In genomic region chr9:70655764-70656129, GRCm38 (mm10) we compare ENCODE assay signal across 8 mouse cellular contexts. TPM values are rescaled to one million over a fixed set of nuclear protein-coding genes. Genes with fewer than 3 reads are reported as not detected.
DNase-seq lines count a peak whose midpoint lies in the region; ATAC-seq and TF ChIP-seq lines count a peak whose summit lies in the region.

No protein-coding gene starts in this region.

- H3K36me3 ChIP-seq in liver, adult 2 months (ENCODE audit: control insufficient read depth, insufficient read depth, low read length), result peaks cover 1% of the 10 kb centered on the region; the same call in 1 of the 2 replicates
- no peaks in the 10 kb centered on the region for H3K36me3 ChIP-seq in intestine, embryonic 16.5 days (ENCODE audit: control insufficient read depth, insufficient read depth, low read length)
- H3K36me3 ChIP-seq in myocyte (ENCODE audit: control insufficient read depth, insufficient read depth), result no peaks in the 10 kb centered on the region

- 5% methylated on average over 2 of the region's 2 CpGs for WGBS in liver, adult 2 months
- 31% methylated on average over 2 of the region's 2 CpGs for WGBS in intestine, embryonic 16.5 days

- peaks cover 14% of the 10 kb centered on the region for H3K79me2 ChIP-seq in liver, adult 2 months (ENCODE audit: control insufficient read depth, insufficient read depth, low read length)
- peaks cover 7% of the 10 kb centered on the region for H3K79me2 ChIP-seq in myocyte (ENCODE audit: control insufficient read depth, insufficient read depth)

- peaks cover 25% of the 10 kb centered on the region for H3K4me1 ChIP-seq in liver, adult 2 months (ENCODE audit: control insufficient read depth, insufficient read depth, low read length)
- 0 out of 2 replicates have a peak, but pooled peaks cover 3% of the 10 kb centered on the region for H3K4me1 ChIP-seq in embryonic fibroblast, embryonic 13.5 days (ENCODE audit: control insufficient read depth, insufficient read depth, low read length)
- peaks cover 10% of the 10 kb centered on the region; the same call in 1 of the 2 replicates for H3K4me1 ChIP-seq in intestine, embryonic 16.5 days (ENCODE audit: control insufficient read depth, insufficient read depth, low read length)

- DNase-seq in liver, adult 2 months (ENCODE audit: extremely low read depth, low read depth, low spot score), result no peak
- DNase-seq in liver, result no peak
- DNase-seq in spleen, postnatal 36 days (ENCODE audit: low spot score in 2 of 2), result no peak
- DNase-seq in left cerebral cortex, adult 11 months (ENCODE audit: low spot score), result no peak
- DNase-seq in kidney, postnatal 4 days, result no peak

- H3K27ac ChIP-seq in liver, adult 2 months (replicated peaks; ENCODE audit: insufficient read depth, low read depth, low read length), result no peak overlapping the region
- H3K27ac ChIP-seq in embryonic fibroblast, embryonic 13.5 days (ENCODE audit: insufficient read depth, low read length), result no peak overlapping the region
- H3K27ac ChIP-seq in intestine, embryonic 16.5 days (ENCODE audit: low read length), result no peak overlapping the region

- H3K4me3 ChIP-seq in liver, adult 2 months (ENCODE audit: insufficient read depth, low read depth, low read length), result peak overlapping the region; percentile 49; the same call in 1 of the 2 replicates
- H3K4me3 ChIP-seq in embryonic fibroblast, embryonic 13.5 days (ENCODE audit: insufficient read depth, low read length), result peak overlapping the region; percentile 77; the same call in 1 of the 2 replicates
- peak overlapping the region; percentile 95 for H3K4me3 ChIP-seq in intestine, embryonic 16.5 days (ENCODE audit: low read length)
- peak overlapping the region; percentile 33 for H3K4me3 ChIP-seq in myocyte

- TF ChIP-seq POLR2A in liver, adult 2 months (IDR thresholded peaks at IDR 0.05; ENCODE audit: extremely low read depth, insufficient read depth, low read length), result no peak
- TF ChIP-seq POLR2A in embryonic fibroblast, embryonic 13.5 days (IDR thresholded peaks at IDR 0.05; ENCODE audit: low read depth, low read length), result no peak
- TF ChIP-seq POLR2A in myocyte (IDR thresholded peaks at IDR 0.05; ENCODE audit: insufficient read length, low read depth), result no peak

- H3K9ac ChIP-seq in liver, adult 2 months (ENCODE audit: low read depth, low read length), result no peak overlapping the region
- no peak overlapping the region for H3K9ac ChIP-seq in intestine, embryonic 16.5 days (ENCODE audit: low read depth, low read length)

- no peak for ATAC-seq in intestine, embryonic 16.5 days

- peak overlapping the region; percentile 97 for H3ac ChIP-seq in myocyte (ENCODE audit: control insufficient read depth, insufficient read length)

- peak overlapping the region; percentile 72 for H3K4me2 ChIP-seq in intestine, embryonic 16.5 days (ENCODE audit: low read depth, low read length)
- H3K4me2 ChIP-seq in myocyte (ENCODE audit: low read depth), result peak overlapping the region; percentile 74

- no peaks in the 10 kb centered on the region for H3K9me3 ChIP-seq in intestine, embryonic 16.5 days (ENCODE audit: control insufficient read depth, low read length)

- H3K27me3 ChIP-seq in liver, adult 2 months (ENCODE audit: control insufficient read depth, insufficient read depth, low read length), result no peaks in the 10 kb centered on the region
- no peaks in the 10 kb centered on the region for H3K27me3 ChIP-seq in intestine, embryonic 16.5 days (replicated peaks; ENCODE audit: control insufficient read depth, insufficient read depth, low read length)
- no peaks in the 10 kb centered on the region for H3K27me3 ChIP-seq in myocyte (ENCODE audit: control insufficient read depth, insufficient read depth, insufficient read length)

- no peak for TF ChIP-seq CTCF in liver, adult 2 months (IDR thresholded peaks at IDR 0.05; ENCODE audit: low read depth, low read length)
- TF ChIP-seq CTCF in embryonic fibroblast, embryonic 13.5 days (IDR thresholded peaks at IDR 0.05; ENCODE audit: borderline replicate concordance, insufficient read depth, low read length), result no peak

TF ChIP-seq in myocyte, 11 proteins besides CTCF, POLR2A, EP300 and RAD21:
- no peak for TF ChIP-seq MAX (IDR thresholded peaks at IDR 0.05; ENCODE audit: low read depth)
- no peak for TF ChIP-seq E2F4 (IDR thresholded peaks at IDR 0.05; ENCODE audit: insufficient read depth)
- TF ChIP-seq TCF12 (IDR thresholded peaks at IDR 0.05; ENCODE audit: insufficient read depth, poor library complexity, severe bottlenecking), result no peak
- no peak for TF ChIP-seq POLR2AphosphoS2 (IDR thresholded peaks at IDR 0.05; ENCODE audit: insufficient read length, low read depth)
- no peak for TF ChIP-seq CEBPB (IDR thresholded peaks at IDR 0.05; ENCODE audit: insufficient read depth, poor library complexity, severe bottlenecking)
- no peak for TF ChIP-seq MYOG (IDR thresholded peaks at IDR 0.05; ENCODE audit: control insufficient read depth in 1 of 3, insufficient read depth in 1 of 3, insufficient read length in 2 of 3, low read depth in 2 of 3)
- TF ChIP-seq SRF (IDR thresholded peaks at IDR 0.05; ENCODE audit: control insufficient read depth, insufficient read length, low read depth), result no peak
- no peak for TF ChIP-seq TCF3 (IDR thresholded peaks at IDR 0.05; ENCODE audit: insufficient read length, low read depth)
- no peak for TF ChIP-seq REST (IDR thresholded peaks at IDR 0.05; ENCODE audit: insufficient read depth, insufficient read length)
- no peak for TF ChIP-seq USF1 (IDR thresholded peaks at IDR 0.05; ENCODE audit: low read depth)
- no peak for TF ChIP-seq MYOD1 (IDR thresholded peaks at IDR 0.05; ENCODE audit: control insufficient read depth in 1 of 3, insufficient read length in 2 of 3, low read depth in 2 of 3)

RNA-seq across cellular contexts. Expression of gene Gm10642, which starts 0.3 kb away (rescaled TPM):
- total RNA-seq in liver, adult 2 months (2014; rRNA removed), result 1.7 and 1.9 TPM in 2 replicates
- 1.4 and 1.6 TPM in 2 replicates for polyA plus RNA-seq in liver, adult 2 months (2012; rRNA removed)
- not detected in 2 replicates for polyA plus RNA-seq in embryonic fibroblast, embryonic 13.5 days (2011; ENCODE audit: insufficient read length, low read depth, missing spikeins)
- 0.17 and 0.56 TPM in 2 replicates for polyA plus RNA-seq in intestine, embryonic 16.5 days (2015; fragmentation: Nextera tagmentation; extraction: Ambion mirVana)
- polyA plus RNA-seq in myocyte (2012; fragmentation: generic; extraction: Trizol), result 0.48 TPM

RNA-seq across cellular contexts. Expression of gene Mindy2, which starts 1.2 kb away (rescaled TPM):
- total RNA-seq in liver, adult 2 months (2014; rRNA removed), result 17.2 and 18.2 TPM in 2 replicates
- 2.5 and 3.0 TPM in 2 replicates for polyA plus RNA-seq in liver, adult 2 months (2012; rRNA removed)
- 12.3 and 13.2 TPM in 2 replicates for polyA plus RNA-seq in embryonic fibroblast, embryonic 13.5 days (2011; ENCODE audit: insufficient read length, low read depth, missing spikeins)
- 6.2 and 7.5 TPM in 2 replicates for polyA plus RNA-seq in intestine, embryonic 16.5 days (2015; fragmentation: Nextera tagmentation; extraction: Ambion mirVana)
- 4.0 TPM for polyA plus RNA-seq in myocyte (2012; fragmentation: generic; extraction: Trizol)

RNA-seq across cellular contexts. Expression of gene Adam10, which starts 23.1 kb away (rescaled TPM):
- 16.8 TPM in 2 replicates for total RNA-seq in liver, adult 2 months (2014; rRNA removed)
- 4.9 and 5.0 TPM in 2 replicates for polyA plus RNA-seq in liver, adult 2 months (2012; rRNA removed)
- polyA plus RNA-seq in embryonic fibroblast, embryonic 13.5 days (2011; ENCODE audit: insufficient read length, low read depth, missing spikeins), result 123 and 125 TPM in 2 replicates
- polyA plus RNA-seq in intestine, embryonic 16.5 days (2015; fragmentation: Nextera tagmentation; extraction: Ambion mirVana), result 53.4 and 54.9 TPM in 2 replicates
- polyA plus RNA-seq in myocyte (2012; fragmentation: generic; extraction: Trizol), result 18.3 TPM

Comparison
In these comparisons a context has a peak if more than half of its experiments do, and no peak if none do; other contexts are left out.
1. H3K4me3 ChIP-seq: peak in every context shown above with its lines; median percentile 95 in intestine, embryonic 16.5 days; 77 in embryonic fibroblast, embryonic 13.5 days; 49 in liver, adult 2 months; 33 in myocyte.